Comparison of ENCODE assay signal across 17 mouse cellular contexts in genomic region chr10:75288579-75288978, GRCm38 (mm10). TPM values are rescaled to one million over a fixed set of nuclear protein-coding genes. Genes with fewer than 3 reads are reported as not detected.
DNase-seq lines count a peak whose midpoint lies in the region; ATAC-seq and TF ChIP-seq lines count a peak whose summit lies in the region.
"Had no signal": no experiment of that assay in that cellular context is flagged by ENCODE, and none has a peak within 500 bp of the region (broad histone marks: within the 10 kb centered on the region; RNA-seq: fewer than 3 reads in every experiment).

No protein-coding gene starts in this region.

- no peak overlapping the region for H3K9ac ChIP-seq in kidney, embryonic 16.5 days (replicated peaks; ENCODE audit: low read length)
- H3K9ac ChIP-seq in intestine, postnatal 0 days (ENCODE audit: low read depth, low read length), result no peak overlapping the region
- H3K9ac ChIP-seq in hindbrain, postnatal 0 days (replicated peaks; ENCODE audit: low read length), result no peak overlapping the region
- H3K9ac ChIP-seq: embryonic facial prominence, embryonic 13.5 days; liver, embryonic 15.5 days; neural tube, embryonic 13.5 days had no signal

- H3K27ac ChIP-seq in kidney, embryonic 16.5 days (ENCODE audit: low read length), result no peak overlapping the region
- H3K27ac ChIP-seq in intestine, postnatal 0 days (ENCODE audit: low read depth, low read length), result peak overlapping the region; percentile 29
- H3K27ac ChIP-seq in hindbrain, postnatal 0 days, result no peak overlapping the region
- H3K27ac ChIP-seq: embryonic facial prominence, embryonic 13.5 days; liver, embryonic 15.5 days; neural tube, embryonic 13.5 days had no signal

- no peak for ATAC-seq in kidney, embryonic 16.5 days (ENCODE audit: low FRiP score, low TSS enrichment)
- peak; percentile 89 for ATAC-seq in intestine, postnatal 0 days
- no peak for ATAC-seq in hindbrain, postnatal 0 days
- ATAC-seq: activated CD4-positive, CD25-positive, alpha-beta regulatory T cell, adult 4 months; lung, postnatal 0 days had no signal

- WGBS in kidney, embryonic 16.5 days, result 77% methylated on average over 7 of the region's 7 CpGs
- WGBS in intestine, postnatal 0 days, result 44% methylated on average over 7 of the region's 7 CpGs
- 89% methylated on average over 7 of the region's 7 CpGs for WGBS in hindbrain, postnatal 0 days

- intact Hi-C loops in gastrocnemius, postnatal 14 days (cut with DNase I; ENCODE audit: low total_unique reads), result loop anchor here (10.0 kb wide), 1 partner anchor 146 kb away; no protein-coding TSS in a partner anchor

- H3K4me2 ChIP-seq in kidney, embryonic 16.5 days (replicated peaks; ENCODE audit: low read depth, low read length), result no peak overlapping the region
- no peak overlapping the region for H3K4me2 ChIP-seq in intestine, postnatal 0 days (replicated peaks; ENCODE audit: low read depth)
- no peak overlapping the region for H3K4me2 ChIP-seq in hindbrain, postnatal 0 days (ENCODE audit: low read depth, low read length)
- H3K4me2 ChIP-seq: embryonic facial prominence, embryonic 13.5 days; liver, embryonic 15.5 days; midbrain, embryonic 11.5 days; neural tube, embryonic 13.5 days had no signal

- peaks cover 10% of the 10 kb centered on the region for H3K36me3 ChIP-seq in kidney, embryonic 16.5 days (ENCODE audit: insufficient read depth, low read length)
- peaks cover 15% of the 10 kb centered on the region for H3K36me3 ChIP-seq in intestine, postnatal 0 days (ENCODE audit: control insufficient read depth, insufficient read depth)
- H3K36me3 ChIP-seq in splenic B cell, adult 2 months (ENCODE audit: control insufficient read depth, insufficient read depth, low read length, poor library complexity, severe bottlenecking), result peaks cover 8% of the 10 kb centered on the region
- 0 out of 2 replicates have a peak, but pooled peaks cover 10% of the 10 kb centered on the region for H3K36me3 ChIP-seq in hindbrain, postnatal 0 days (ENCODE audit: insufficient read depth, low read length)

- no peak for TF ChIP-seq CTCF in intestine, postnatal 0 days (IDR thresholded peaks at IDR 0.05; ENCODE audit: low read depth)
- TF ChIP-seq CTCF in hindbrain, postnatal 0 days (IDR thresholded peaks at IDR 0.05; ENCODE audit: low read depth), result no peak

- H3K4me1 ChIP-seq in kidney, embryonic 16.5 days (ENCODE audit: insufficient read depth, low read length), result no peaks in the 10 kb centered on the region
- 0 out of 2 replicates have a peak, but pooled peaks cover 6% of the 10 kb centered on the region for H3K4me1 ChIP-seq in intestine, postnatal 0 days (replicated peaks; ENCODE audit: control insufficient read depth, insufficient read depth, low read length)
- no peaks in the 10 kb centered on the region for H3K4me1 ChIP-seq in hindbrain, postnatal 0 days (ENCODE audit: insufficient read depth, low read length)
- H3K4me1 ChIP-seq: embryonic facial prominence, embryonic 13.5 days; neural tube, embryonic 13.5 days had no signal

- H3K4me3 ChIP-seq in kidney, embryonic 16.5 days (ENCODE audit: low read length), result no peak overlapping the region
- H3K4me3 ChIP-seq in intestine, postnatal 0 days (ENCODE audit: low read depth, low read length), result no peak overlapping the region
- no peak overlapping the region for H3K4me3 ChIP-seq in hindbrain, postnatal 0 days (ENCODE audit: low read length)
- H3K4me3 ChIP-seq: embryonic facial prominence, embryonic 13.5 days; liver, embryonic 15.5 days; neural tube, embryonic 13.5 days had no signal

- DNase-seq in heart, adult 18-20 months, result peak; percentile 35 to 38
- no peak for DNase-seq in heart, adult 8-10 months (ENCODE audit: low spot score)
- peak; percentile 55 to 56 for DNase-seq in kidney, postnatal 36 days
- DNase-seq in splenic B cell, adult 2 months (ENCODE audit: low read depth, low spot score), result peak; percentile 40
- DNase-seq in hindbrain, postnatal 0 days (ENCODE audit: low spot score), result no peak
- DNase-seq in gastrocnemius, postnatal 14 days, result no peak
- DNase-seq: adrenal gland, postnatal 14 days; cerebellum, adult 18-20 months; layer of hippocampus, adult 9-11 months had no signal

- H3K27me3 ChIP-seq in kidney, embryonic 16.5 days (ENCODE audit: insufficient read depth, low read length), result no peaks in the 10 kb centered on the region
- no peaks in the 10 kb centered on the region for H3K27me3 ChIP-seq in intestine, postnatal 0 days (replicated peaks; ENCODE audit: control insufficient read depth, insufficient read depth, low read length)
- H3K27me3 ChIP-seq in splenic B cell, adult 2 months (ENCODE audit: control insufficient read depth, insufficient read depth, low read length, poor library complexity, severe bottlenecking), result no peaks in the 10 kb centered on the region
- H3K27me3 ChIP-seq in hindbrain, postnatal 0 days (ENCODE audit: insufficient read depth, low read length), result no peaks in the 10 kb centered on the region
- H3K27me3 ChIP-seq: embryonic facial prominence, embryonic 13.5 days; liver, embryonic 15.5 days; neural tube, embryonic 13.5 days had no signal

- H3K9me3 ChIP-seq in kidney, embryonic 16.5 days (ENCODE audit: low read length), result no peaks in the 10 kb centered on the region
- H3K9me3 ChIP-seq in intestine, postnatal 0 days (ENCODE audit: control insufficient read depth), result no peaks in the 10 kb centered on the region
- no peaks in the 10 kb centered on the region for H3K9me3 ChIP-seq in hindbrain, postnatal 0 days (ENCODE audit: low read length)
- H3K9me3 ChIP-seq: embryonic facial prominence, embryonic 13.5 days; liver, embryonic 15.5 days; neural tube, embryonic 13.5 days had no signal

RNA-seq across cellular contexts. Expression of gene Adora2a, which starts 28.1 kb away (rescaled TPM):
- 1 to 10 TPM; 4.3 to 6.9 TPM for total RNA-seq in heart, adult 18-20 months (2021)
- total RNA-seq in heart, adult 8-10 months (2022), result 1 to 10 TPM; 5.8 to 9.3 (median 7.0) TPM
- polyA plus RNA-seq in kidney, embryonic 16.5 days (2015; fragmentation: Nextera tagmentation; extraction: Ambion mirVana), result 6.4 and 6.5 TPM in 2 replicates
- 1.2 and 1.4 TPM in 2 replicates for polyA plus RNA-seq in intestine, postnatal 0 days (2015; fragmentation: Nextera tagmentation; extraction: Ambion mirVana)
- total RNA-seq in hindbrain, postnatal 0 days (2014; rRNA removed), result 4.7 and 8.5 TPM in 2 replicates
- 1.7 TPM in 2 replicates for polyA plus RNA-seq in hindbrain, postnatal 0 days (2015; fragmentation: Nextera tagmentation; extraction: Ambion mirVana)
- total RNA-seq in gastrocnemius, postnatal 14 days (2021), result 1 to 10 TPM; 2.7 to 2.9 TPM

Comparison
In these comparisons a context has a peak if more than half of its experiments do, and no peak if none do; other contexts are left out.
1. DNase-seq: peak in heart, adult 18-20 months (2 of 2), kidney, postnatal 36 days (2 of 2) and splenic B cell, adult 2 months (single experiment); none in heart, adult 8-10 months (single experiment), hindbrain, postnatal 0 days (single experiment) and gastrocnemius, postnatal 14 days (single experiment).